8 mouse cellular contexts compared by ENCODE assay signal in the genomic region with DNA sequence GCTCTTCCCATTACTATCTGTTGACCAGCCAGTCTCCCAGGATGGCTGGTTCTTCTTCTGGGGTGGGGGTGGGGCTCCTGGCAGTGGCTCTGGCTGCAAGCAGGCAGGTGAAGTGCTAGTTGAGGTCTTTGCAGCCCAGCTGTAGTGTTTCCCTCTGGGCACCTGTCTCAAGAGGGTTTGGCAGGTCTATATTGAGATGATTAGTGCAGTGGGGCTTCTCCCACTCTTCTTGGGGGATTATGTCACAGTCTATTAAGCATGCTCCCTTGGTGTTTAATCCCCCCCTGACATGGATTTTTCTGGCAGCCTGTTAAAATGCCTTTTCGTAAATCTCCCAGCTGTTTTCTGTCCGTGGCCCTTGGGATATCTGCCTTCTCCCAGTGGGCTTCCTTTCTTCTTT. TPM values are rescaled to one million over a fixed set of nuclear protein-coding genes. Genes with fewer than 3 reads are reported as not detected.
DNase-seq lines count a peak whose midpoint lies in the region; ATAC-seq and TF ChIP-seq lines count a peak whose summit lies in the region.
"Had no signal": no experiment of that assay in that cellular context is flagged by ENCODE, and none has a peak within 500 bp of the region (broad histone marks: within the 10 kb centered on the region; RNA-seq: fewer than 3 reads in every experiment).

No protein-coding gene starts in this region.

- no peak for DNase-seq in heart, postnatal 4 days
- DNase-seq in lung, postnatal 0 days (ENCODE audit: low spot score): peak; percentile 35
- DNase-seq in lung, adult 18-20 months: no peak
- DNase-seq in lung, postnatal 10 days: peak; percentile 37
- DNase-seq in retina, postnatal 7 days (ENCODE audit: low read depth, low spot score): peak; percentile 67
- no peak for DNase-seq in spleen, postnatal 14 days (ENCODE audit: low spot score in 2 of 2)
- DNase-seq: kidney, postnatal 36 days had no signal

- WGBS in heart, embryonic 12.5 days: 80% methylated on average over 2 of the region's 2 CpGs
- 60% methylated on average over 2 of the region's 2 CpGs for WGBS in lung, postnatal 0 days

- H3K9me3 ChIP-seq in heart, embryonic 12.5 days (replicated peaks): no peaks in the 10 kb centered on the region
- no peaks in the 10 kb centered on the region for H3K9me3 ChIP-seq in lung, postnatal 0 days (ENCODE audit: low read length)

- peaks cover 43% of the 10 kb centered on the region for H3K4me1 ChIP-seq in heart, embryonic 12.5 days (replicated peaks)
- H3K4me1 ChIP-seq in lung, postnatal 0 days (ENCODE audit: insufficient read depth, low read depth, low read length): peaks cover 12% of the 10 kb centered on the region; the same call in 1 of the 2 replicates

- H3K36me3 ChIP-seq in heart, embryonic 12.5 days: peaks cover 27% of the 10 kb centered on the region
- no peaks in the 10 kb centered on the region for H3K36me3 ChIP-seq in lung, postnatal 0 days (ENCODE audit: insufficient read depth, low read length)

- TF ChIP-seq EP300 in lung, postnatal 0 days (IDR thresholded peaks at IDR 0.05): no peak

- peak overlapping the region; percentile 50 for H3K27ac ChIP-seq in heart, embryonic 12.5 days (ENCODE audit: poor library complexity, severe bottlenecking)
- H3K27ac ChIP-seq in lung, postnatal 0 days (ENCODE audit: low read length): no peak overlapping the region

- H3K4me2 ChIP-seq in heart, embryonic 12.5 days: no peak overlapping the region
- no peak overlapping the region for H3K4me2 ChIP-seq in lung, postnatal 0 days (replicated peaks; ENCODE audit: low read depth, low read length)

- H3K4me3 ChIP-seq in heart, embryonic 12.5 days: no peak overlapping the region
- H3K4me3 ChIP-seq in lung, postnatal 0 days (ENCODE audit: low read depth, low read length): no peak overlapping the region

- peak; percentile 27; the same call in 1 of the 2 replicates for ATAC-seq in heart, embryonic 12.5 days (ENCODE audit: insufficient number of reproducible peaks, low FRiP score)
- no peak for ATAC-seq in lung, postnatal 0 days

- no peaks in the 10 kb centered on the region for H3K27me3 ChIP-seq in heart, embryonic 12.5 days (replicated peaks)
- no peaks in the 10 kb centered on the region for H3K27me3 ChIP-seq in lung, postnatal 0 days (replicated peaks; ENCODE audit: insufficient read depth, low read length)

- no peak overlapping the region for H3K9ac ChIP-seq in heart, embryonic 12.5 days
- H3K9ac ChIP-seq in lung, postnatal 0 days (replicated peaks; ENCODE audit: low read depth): no peak overlapping the region

- TF ChIP-seq CTCF in lung, postnatal 0 days (IDR thresholded peaks at IDR 0.05): no peak

RNA-seq across cellular contexts. Expression of a gene that starts 12.2 kb away (rescaled TPM):
- polyA plus RNA-seq in heart, embryonic 12.5 days (2016; fragmentation: Nextera tagmentation; extraction: Ambion mirVana): 14.3 and 14.9 TPM in 2 replicates
- 10 to 100 TPM; 36.8 to 39.3 TPM for total RNA-seq in heart, postnatal 4 days (2021)
- polyA plus RNA-seq in lung, postnatal 0 days (2015; fragmentation: Nextera tagmentation; extraction: Ambion mirVana): 7.9 and 8.2 TPM in 2 replicates

RNA-seq across cellular contexts. Expression of a gene that starts 25.3 kb away (rescaled TPM):
- polyA plus RNA-seq in heart, embryonic 12.5 days (2016; fragmentation: Nextera tagmentation; extraction: Ambion mirVana): 232 and 254 TPM in 2 replicates
- total RNA-seq in heart, postnatal 4 days (2021): 100 to 1,000 TPM; 105 to 110 TPM
- 84.8 and 92.3 TPM in 2 replicates for polyA plus RNA-seq in lung, postnatal 0 days (2015; fragmentation: Nextera tagmentation; extraction: Ambion mirVana)

RNA-seq across cellular contexts. Expression of a gene that starts 39.6 kb away (rescaled TPM):
- 79.0 and 83.6 TPM in 2 replicates for polyA plus RNA-seq in heart, embryonic 12.5 days (2016; fragmentation: Nextera tagmentation; extraction: Ambion mirVana)
- 10 to 100 TPM; 70.3 to 77.9 TPM for total RNA-seq in heart, postnatal 4 days (2021)
- 81.0 and 87.9 TPM in 2 replicates for polyA plus RNA-seq in lung, postnatal 0 days (2015; fragmentation: Nextera tagmentation; extraction: Ambion mirVana)

Comparison
In these comparisons a context has a peak if more than half of its experiments do, and no peak if none do; other contexts are left out.
1. DNase-seq: peak in lung, postnatal 0 days (single experiment), lung, postnatal 10 days (single experiment) and retina, postnatal 7 days (single experiment); none in heart, postnatal 4 days (single experiment), lung, adult 18-20 months (0 of 2) and spleen, postnatal 14 days (0 of 2).